Mouse (Mus musculus) liver (tissue): ENCODE results near the gene Tet2.

Experiments used
- DNase-seq: peaks from one replicate; pipeline ENCODE4 v3.0.0-alpha.2; 2020; ENCODE audit warnings: mixed read lengths

Tet2 gene

DNA sequence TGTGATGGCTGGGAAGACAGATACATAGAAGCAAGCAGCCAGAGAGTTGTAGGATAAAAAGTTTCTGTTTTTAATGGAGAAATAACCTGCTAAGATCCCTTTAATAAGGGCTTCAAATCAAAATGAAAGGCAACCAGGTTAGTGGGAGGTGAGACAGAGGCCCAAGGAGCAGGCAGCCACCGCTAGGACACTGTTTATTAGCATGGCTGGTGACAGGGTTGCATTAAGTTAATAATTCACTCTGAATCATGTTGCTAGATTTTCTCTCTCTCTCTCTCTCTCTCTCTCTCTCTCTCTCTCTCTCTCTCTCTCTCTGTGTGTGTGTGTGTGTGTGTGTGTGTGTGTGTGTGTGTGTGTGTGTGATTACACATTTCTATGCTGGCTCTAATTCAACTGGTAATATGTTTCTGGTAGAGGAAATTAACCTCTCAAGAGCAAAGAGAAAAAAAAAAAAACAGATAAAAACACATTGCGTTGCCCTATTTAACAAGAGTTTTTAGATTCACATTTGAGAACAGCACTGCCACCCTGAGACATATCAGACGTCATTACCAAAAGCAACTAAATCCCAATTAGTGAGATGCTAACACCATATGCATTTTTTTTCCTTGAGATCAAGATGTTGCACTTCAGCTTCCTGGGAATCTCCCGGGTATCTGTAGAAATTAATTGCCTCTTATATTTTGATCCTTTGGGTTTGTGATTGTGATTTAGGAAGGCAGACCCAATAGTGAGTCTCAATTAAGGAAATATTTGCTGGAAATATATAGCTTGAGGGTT lies 115.4 kb downstream of the Tet2 start:
- DNase-seq: no peak

- DNase-seq: no peak
Observed at GRCm38 (mm10) chr3:133428003-133428402, 116.9 kb downstream of the Tet2 start.

GRCm38 (mm10) chr3:133423073-133423472 lies 121.9 kb downstream of the Tet2 start:
- DNase-seq: no peak

- no peak for DNase-seq
Observed at GRCm38 (mm10) chr3:133414747-133415146, 130.2 kb downstream of the Tet2 start.
